Mouse (Mus musculus) limb, embryonic 11.5 days (tissue): ENCODE data around the gene Pim1. TPM values are rescaled to one million over a fixed set of nuclear protein-coding genes. Genes with fewer than 3 reads are reported as not detected.
"Not testable (repeated sequence)": the region's sequence is repeated elsewhere in the genome, so short reads cannot be mapped to it uniquely, and the experiment has no call there.

Experiments used
- ATAC-seq: fragments of 200-750 bp; cut with Nextera tagmentation; 2 replicates; pipeline ENCODE4 v1.8.0; 2017; ENCODE audit warnings: low read depth; ENCODE audit not compliant: insufficient number of reproducible peaks, low FRiP score, low TSS enrichment
- DNase-seq: peaks from one replicate; pipeline ENCODE4 v3.0.0-alpha.2; 2015; ENCODE audit warnings: low spot score
- H3K27ac ChIP-seq: fragments of 300-500 bp; sonication (generic); replicated peaks from 2 replicates; pipeline ENCODE4 v1.5.1; 2014; ENCODE audit warnings: low read depth, mild to moderate bottlenecking, low read length
- H3K27me3 ChIP-seq: fragments of 300-500 bp; sonication (generic); 2 replicates; pipeline ENCODE4 v1.6.1; 2014; ENCODE audit warnings: mild to moderate bottlenecking, low read length, mixed read lengths; ENCODE audit not compliant: control insufficient read depth, insufficient read depth
- H3K36me3 ChIP-seq: fragments of 300-500 bp; sonication (generic); 2 replicates; pipeline ENCODE4 v1.6.1; 2014; ENCODE audit warnings: mild to moderate bottlenecking, low read length, moderate library complexity, mixed read lengths; ENCODE audit not compliant: control insufficient read depth, insufficient read depth
- H3K4me1 ChIP-seq: fragments of 300-500 bp; sonication (generic); 2 replicates; pipeline ENCODE4 v1.6.1; 2014; ENCODE audit warnings: low read length, mixed read lengths; ENCODE audit not compliant: control insufficient read depth, insufficient read depth
- H3K4me2 ChIP-seq: fragments of 300-500 bp; sonication (generic); 2 replicates; pipeline ENCODE4 v1.6.1; 2014; ENCODE audit warnings: low read depth, mild to moderate bottlenecking, moderate library complexity; ENCODE audit not compliant: severe bottlenecking
- H3K4me3 ChIP-seq: fragments of 300-500 bp; sonication (generic); 2 replicates; pipeline ENCODE4 v1.5.1; 2014; ENCODE audit warnings: low read depth, low read length
- H3K9ac ChIP-seq: fragments of 300-500 bp; sonication (generic); 2 replicates; pipeline ENCODE4 v1.6.1; 2014; ENCODE audit warnings: mild to moderate bottlenecking, low read length
- H3K9me3 ChIP-seq: fragments of 300-500 bp; sonication (generic); 2 replicates; pipeline ENCODE4 v1.6.1; 2016; ENCODE audit warnings: low read length; ENCODE audit not compliant: control insufficient read depth
- WGBS: fragments of 180-500 bp; shearing (Covaris S2); extraction: QIAGEN DNeasy Blood & Tissue Kit; methylation state at CpG from one replicate; pipeline ENCODE4 v1.1.7; 2014; 5-methylcytosine and 5-hydroxymethylcytosine counted together
- polyA plus RNA-seq: library from polyadenylated mRNA; unstranded; fragments of >200 nt; fragmentation: Nextera tagmentation; extraction: Ambion mirVana; gene quantifications from 2 replicates; pipeline ENCODE4 v1.2.1, GENCODE M21; 2014

Pim1 gene
- polyA plus RNA-seq, 1 experiment from 2014 or later, result 19.1 TPM

- no peak overlapping the region; the same call in 1 of the 2 replicates for H3K4me2 ChIP-seq
- no peak for DNase-seq
- no peak overlapping the region for H3K27ac ChIP-seq
- no peak overlapping the region for H3K9ac ChIP-seq
- H3K4me3 ChIP-seq, result no peak overlapping the region
- H3K36me3 ChIP-seq, result peaks cover 10% of the 10 kb centered on the region
- no peak for ATAC-seq
- 81% methylated on average over 11 of the region's 11 CpGs for WGBS
- H3K9me3 ChIP-seq, result no peaks in the 10 kb centered on the region
- no peaks in the 10 kb centered on the region for H3K27me3 ChIP-seq
- peaks cover 17% of the 10 kb centered on the region for H3K4me1 ChIP-seq
Measured at GRCm38 (mm10) chr17:29493461-29493980, 3.0 kb downstream of the Pim1 start.

GRCm38 (mm10) chr17:29494062-29494731 lies 3.6 kb downstream of the Pim1 start:
- Histone ChIP-seq H3K4me1 (peaks cover 11% of the 10 kb centered on the region), H3K36me3 (peaks cover 10% of the 10 kb centered on the region), H3K9ac (no peak overlapping the region), H3K27ac (no peak overlapping the region), H3K27me3 (no peaks in the 10 kb centered on the region), H3K4me3 (no peak overlapping the region), H3K4me2 (no peak overlapping the region), H3K9me3 (no peaks in the 10 kb centered on the region)
- DNase-seq (no peak), ATAC-seq (no peak)
- 72% methylated on average over 10 of the region's 10 CpGs for WGBS

GRCm38 (mm10) chr17:29494732-29495076 lies 4.2 kb downstream of the Pim1 start:
- 61% methylated on average over 7 of the region's 8 CpGs for WGBS
- H3K27ac ChIP-seq, result no peak overlapping the region
- H3K36me3 ChIP-seq, result peaks cover 10% of the 10 kb centered on the region
- DNase-seq, result no peak
- H3K4me3 ChIP-seq, result no peak overlapping the region
- ATAC-seq, result no peak
- no peak overlapping the region for H3K9ac ChIP-seq
- peaks cover 7% of the 10 kb centered on the region; the same call in 1 of the 2 replicates for H3K4me1 ChIP-seq
- no peaks in the 10 kb centered on the region for H3K9me3 ChIP-seq
- H3K4me2 ChIP-seq, result no peak overlapping the region
- H3K27me3 ChIP-seq, result no peaks in the 10 kb centered on the region

- Histone ChIP-seq H3K9me3 (no peaks in the 10 kb centered on the region), H3K36me3 (peaks cover 10% of the 10 kb centered on the region), H3K4me3 (no peak overlapping the region), H3K27me3 (no peaks in the 10 kb centered on the region), H3K27ac (no peak overlapping the region), H3K9ac (no peak overlapping the region), H3K4me2 (no peak overlapping the region), H3K4me1 (peaks cover 7% of the 10 kb centered on the region; the same call in 1 of the 2 replicates)
- no peak for ATAC-seq
- WGBS, result 80% methylated on average over 6 of the region's 6 CpGs
- DNase-seq, result no peak
Measured at GRCm38 (mm10) chr17:29496211-29497070, 5.9 kb downstream of the Pim1 start.

GRCm38 (mm10) chr17:29497071-29497354 lies 6.5 kb downstream of the Pim1 start:
- ATAC-seq, result no peak
- H3K4me2 ChIP-seq, result no peak overlapping the region

GRCm38 (mm10) chr17:29497481-29497880 lies 6.9 kb downstream of the Pim1 start:
- H3K27ac ChIP-seq, H3K27me3 ChIP-seq, H3K4me2 ChIP-seq, H3K9me3 ChIP-seq, H3K4me3 ChIP-seq, DNase-seq, H3K4me1 ChIP-seq, ATAC-seq, H3K36me3 ChIP-seq, H3K9ac ChIP-seq: not testable (repeated sequence)
- 84% methylated on average over 1 of the region's 1 CpGs for WGBS

More at GRCm38 (mm10) chr17:29497071-29497354, 6.5 kb downstream of the Pim1 start:
- Histone ChIP-seq H3K9me3 (no peaks in the 10 kb centered on the region), H3K4me1 (peaks cover 7% of the 10 kb centered on the region; the same call in 1 of the 2 replicates), H3K36me3 (peaks cover 10% of the 10 kb centered on the region), H3K4me3 (no peak overlapping the region), H3K9ac (no peak overlapping the region), H3K27me3 (no peaks in the 10 kb centered on the region), H3K27ac (no peak overlapping the region)
- 93% methylated on average over 3 of the region's 3 CpGs for WGBS
- no peak for DNase-seq

- DNase-seq (no peak), ATAC-seq (no peak)
- H3K27me3 ChIP-seq, result no peaks in the 10 kb centered on the region
- peaks cover 10% of the 10 kb centered on the region for H3K36me3 ChIP-seq
- no peak overlapping the region for H3K27ac ChIP-seq
- 59% methylated on average over 4 of the region's 4 CpGs for WGBS
- H3K4me1 ChIP-seq, result peaks cover 6% of the 10 kb centered on the region; the same call in 1 of the 2 replicates
- no peak overlapping the region for H3K9ac ChIP-seq
- no peaks in the 10 kb centered on the region for H3K9me3 ChIP-seq
- H3K4me2 ChIP-seq, result no peak overlapping the region
- H3K4me3 ChIP-seq, result no peak overlapping the region
Measured at GRCm38 (mm10) chr17:29498028-29498427, 7.5 kb downstream of the Pim1 start.

- ATAC-seq, H3K9me3 ChIP-seq: not testable (repeated sequence)
Measured at GRCm38 (mm10) chr17:29498952-29499351, 8.4 kb downstream of the Pim1 start.

More at GRCm38 (mm10) chr17:29498952-29499351, 8.4 kb downstream of the Pim1 start:
- H3K4me3 ChIP-seq, H3K4me1 ChIP-seq, H3K27ac ChIP-seq, H3K4me2 ChIP-seq, H3K36me3 ChIP-seq, DNase-seq, H3K9ac ChIP-seq, H3K27me3 ChIP-seq: not testable (repeated sequence)
- WGBS, result 84% methylated on average over 2 of the region's 2 CpGs
